Mouse (Mus musculus) c-Kit-positive CD71-positive TER-119-positive erythroid progenitor cells, embryonic 14.5 days (primary cell): ENCODE data around the gene Card11.
A peak's percentile ranks its signal among the peaks of the same experiment; 100 is the strongest.

Experiments
- DNase-seq: peaks from one replicate; pipeline ENCODE4 v3.0.0-alpha.2; 2013; ENCODE audit warnings: low spot score

Card11 gene

DNA sequence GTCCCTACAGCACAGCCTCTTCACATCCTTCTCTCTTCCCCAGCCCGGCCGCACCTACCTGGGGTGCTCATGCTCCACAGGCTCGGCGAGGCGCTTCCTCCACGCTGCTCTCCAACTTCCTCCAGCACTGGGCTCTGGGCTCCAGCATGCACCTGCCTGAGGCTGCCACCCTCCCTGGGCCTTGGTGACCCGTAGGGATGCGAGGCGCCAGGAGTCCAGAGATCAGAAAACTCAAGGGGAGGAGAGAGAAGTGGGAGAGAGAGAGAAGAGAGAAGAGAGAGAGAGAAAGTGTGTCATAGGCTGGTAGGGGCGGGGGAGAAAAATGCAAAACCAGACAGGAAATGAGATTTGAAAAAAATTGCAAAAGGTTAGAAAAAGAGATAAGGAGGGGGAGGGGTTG is at the start of gene Card11:
TSS of gene Card11 (minus strand) at position 234 of the 400 bp plus-strand sequence.
- DNase-seq: no peak

DNA sequence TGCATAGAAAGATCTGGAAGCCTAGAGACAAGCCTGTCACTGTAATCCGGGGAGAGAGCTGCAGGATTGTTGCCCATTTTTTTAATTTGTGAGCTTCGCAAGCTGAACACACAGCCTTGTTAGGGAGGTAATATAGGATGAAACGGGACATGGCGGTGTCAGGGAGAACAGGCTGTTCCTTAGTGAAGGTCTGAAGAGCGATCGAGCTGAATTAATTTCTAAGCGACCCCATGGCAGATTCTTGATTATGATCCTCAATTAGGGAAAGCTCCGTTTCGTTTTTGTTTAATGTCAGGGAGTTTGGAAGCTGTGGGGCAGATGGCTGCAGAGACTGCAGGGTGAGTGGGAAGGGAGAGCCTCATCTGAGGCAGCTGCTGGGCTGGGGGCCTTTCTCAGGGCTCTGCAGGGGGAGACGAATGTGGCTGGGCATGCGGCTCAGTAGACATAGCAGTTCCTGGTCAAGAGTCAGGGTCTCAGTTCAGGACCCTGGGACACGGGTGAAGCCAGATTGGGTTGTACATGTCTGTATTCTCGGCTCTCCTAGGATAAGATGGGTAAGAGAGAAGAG is 47.4 kb upstream of the Card11 start:
- no peak for DNase-seq

DNA sequence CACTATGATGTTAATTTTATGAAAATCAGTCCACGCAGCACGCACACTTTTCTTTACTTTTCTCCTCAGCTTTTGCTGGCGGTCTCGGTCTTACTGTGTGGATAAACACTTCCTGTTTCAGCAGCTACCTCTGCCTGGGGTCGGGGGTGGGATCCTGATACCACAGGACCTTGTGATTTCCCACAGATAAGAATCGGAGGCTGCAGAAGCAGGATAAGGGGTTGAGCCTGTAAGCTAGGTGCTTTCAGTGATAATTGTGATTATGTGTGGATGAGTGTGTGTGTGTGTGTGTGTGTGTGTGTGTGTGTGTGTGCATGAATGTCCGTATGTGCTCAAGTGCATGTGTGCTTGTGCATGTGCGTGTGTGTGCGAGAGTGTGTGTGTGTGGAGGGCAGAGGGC is 44.6 kb upstream of the Card11 start:
- DNase-seq: no peak

DNA sequence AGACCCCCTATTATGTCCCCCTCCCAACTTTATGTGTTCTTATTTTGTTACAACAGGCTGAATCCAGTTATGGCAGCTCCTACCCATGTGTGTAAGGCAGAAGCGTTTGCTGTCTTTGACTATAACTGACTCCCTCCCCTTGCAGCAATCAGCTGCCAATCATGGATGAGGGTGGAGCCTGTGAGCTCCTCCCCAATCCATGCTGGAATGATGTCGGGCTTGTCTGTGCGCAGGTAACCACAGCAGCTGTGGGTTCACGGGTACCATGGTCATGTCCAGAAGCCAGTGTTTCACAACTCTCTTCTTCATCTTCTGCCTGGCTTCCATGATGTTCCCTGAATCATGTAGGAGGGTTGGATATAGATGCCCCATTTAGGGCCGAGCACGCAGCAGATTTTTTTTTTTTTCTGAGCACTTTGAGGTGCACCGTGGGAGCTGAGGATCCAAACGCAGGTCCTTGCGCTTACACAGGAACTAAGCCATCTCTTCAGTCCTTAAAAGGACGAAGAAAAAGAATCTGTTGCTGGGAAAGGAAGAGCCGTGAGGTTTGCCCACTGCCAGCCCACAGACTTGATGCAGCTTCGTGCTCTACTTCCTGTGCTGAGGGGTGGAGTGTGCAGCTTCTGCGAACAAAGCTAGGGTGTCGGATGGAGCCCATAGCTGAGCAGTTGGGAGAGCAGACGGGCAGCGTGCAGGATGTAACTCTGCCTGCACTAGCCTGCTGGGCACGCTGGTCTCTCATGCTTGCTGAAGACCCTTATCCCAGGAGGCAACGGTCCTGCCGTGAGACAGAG is 43.5 kb upstream of the Card11 start:
- DNase-seq: no peak

DNA sequence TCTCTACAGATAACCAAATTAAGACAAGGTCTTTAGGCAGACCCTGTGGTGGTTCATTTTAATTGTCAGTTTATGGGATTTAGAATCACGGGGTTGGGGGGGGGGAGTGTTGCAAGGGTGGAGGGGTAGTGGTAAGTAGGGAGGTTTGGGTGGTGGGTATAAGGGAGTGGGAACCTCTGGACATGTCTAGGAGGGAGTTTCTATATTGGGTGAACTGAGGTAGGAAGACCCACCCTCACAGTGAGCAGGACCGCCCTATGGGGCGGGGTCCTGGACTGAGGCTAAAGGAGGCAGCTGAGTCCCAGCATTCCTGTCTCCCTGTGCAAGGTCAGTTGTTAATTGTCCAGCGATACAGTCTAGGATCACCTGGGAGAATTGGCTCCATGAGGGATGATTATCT is 42.0 kb upstream of the Card11 start:
- DNase-seq: no peak

DNA sequence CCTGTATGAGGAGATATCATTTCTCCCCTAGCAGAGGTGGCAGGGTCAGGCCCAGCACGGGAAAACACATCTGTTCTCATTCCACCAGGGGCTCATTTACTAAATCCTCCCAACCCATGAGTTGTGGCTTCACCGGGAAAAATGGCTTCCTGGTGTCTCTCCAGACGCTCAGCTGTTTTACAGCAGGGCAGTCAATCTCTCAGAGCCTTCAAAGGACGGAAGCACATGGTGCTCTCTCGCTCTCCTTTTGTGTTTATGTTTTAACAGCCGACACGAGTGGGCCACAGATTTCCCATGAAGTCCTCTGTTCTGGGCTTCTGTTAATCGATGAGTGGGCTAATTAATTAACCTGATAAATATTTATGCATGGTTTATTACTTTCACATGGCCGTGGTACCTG is 40.5 kb upstream of the Card11 start:
- no peak for DNase-seq

DNA sequence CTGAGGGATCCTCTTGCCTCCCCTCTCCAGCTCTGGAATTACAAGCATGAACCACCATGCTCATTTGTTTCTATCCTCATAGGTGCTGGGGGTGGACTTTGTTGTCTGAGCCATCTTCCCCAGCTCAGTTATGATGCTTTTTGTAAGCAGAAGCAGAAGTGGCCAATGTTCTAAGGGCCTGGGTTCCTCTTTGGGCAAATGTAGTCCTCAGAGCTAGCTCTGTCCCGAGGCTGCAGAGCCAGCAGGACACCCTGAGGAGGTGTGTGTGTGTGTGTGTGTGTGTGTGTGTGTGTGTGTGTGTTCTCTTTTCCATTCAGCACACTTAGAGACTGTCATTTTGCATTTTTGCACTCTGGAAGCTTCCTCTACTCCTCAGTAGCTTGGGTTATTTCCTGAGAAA is 38.0 kb upstream of the Card11 start:
- DNase-seq: no peak

DNA sequence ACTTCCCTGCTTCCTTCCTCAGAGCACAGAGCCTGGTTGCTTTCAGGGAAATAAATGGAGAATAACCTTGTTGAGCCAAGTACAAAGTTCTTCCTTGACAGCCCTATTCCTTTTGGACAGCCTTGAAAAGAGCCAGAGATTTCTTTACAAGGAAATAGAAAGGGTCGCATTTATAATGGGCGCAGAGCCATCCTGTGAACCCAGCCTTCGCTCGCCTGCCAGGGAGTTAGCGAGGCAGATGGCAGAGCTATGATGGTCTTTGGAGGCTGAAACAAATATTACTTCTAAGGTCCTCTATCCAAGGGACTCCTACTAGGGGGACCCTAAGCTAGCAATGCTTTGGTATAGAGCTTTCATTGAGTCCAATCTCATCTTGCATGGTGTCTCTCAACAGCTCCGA is 35.0 kb upstream of the Card11 start:
- DNase-seq: no peak

DNA sequence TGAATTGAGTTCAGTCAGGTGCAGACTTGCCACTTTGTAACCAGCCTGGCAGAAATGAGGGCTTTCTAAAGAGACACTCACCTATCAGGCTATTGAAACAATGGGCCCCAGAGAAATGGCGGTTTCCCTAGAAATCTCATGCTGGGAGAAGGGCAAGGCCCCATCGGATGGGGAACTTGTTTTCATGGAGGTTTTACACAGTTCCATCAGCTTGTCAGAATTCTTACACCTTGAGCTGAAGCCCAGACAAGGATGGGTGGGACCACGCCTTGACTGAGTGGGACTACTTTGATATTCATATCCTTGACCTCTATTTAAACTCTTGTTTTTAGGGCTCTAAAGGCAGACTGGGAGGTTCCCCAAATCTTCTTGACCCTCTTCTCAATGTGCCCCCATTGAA is 33.9 kb upstream of the Card11 start:
- DNase-seq: no peak

DNA sequence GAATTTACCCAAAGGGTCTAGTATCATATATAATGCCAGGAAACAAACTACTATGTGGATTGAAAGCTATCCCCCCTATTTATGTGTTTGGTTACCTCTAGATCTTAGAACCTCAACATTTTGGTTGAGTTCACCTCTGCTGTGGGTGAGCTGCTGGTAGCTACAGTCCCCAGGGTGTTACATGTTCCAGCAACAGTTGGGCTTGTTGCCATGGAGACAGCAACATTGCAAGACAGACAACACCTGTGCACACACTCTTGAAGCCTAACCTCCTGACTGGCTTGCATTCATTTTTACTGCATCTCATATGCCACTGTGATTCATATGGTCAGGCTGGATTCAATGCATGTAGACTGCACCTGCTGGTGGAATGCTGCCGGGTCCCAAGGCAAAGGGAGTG is 32.6 kb upstream of the Card11 start:
- no peak for DNase-seq

DNA sequence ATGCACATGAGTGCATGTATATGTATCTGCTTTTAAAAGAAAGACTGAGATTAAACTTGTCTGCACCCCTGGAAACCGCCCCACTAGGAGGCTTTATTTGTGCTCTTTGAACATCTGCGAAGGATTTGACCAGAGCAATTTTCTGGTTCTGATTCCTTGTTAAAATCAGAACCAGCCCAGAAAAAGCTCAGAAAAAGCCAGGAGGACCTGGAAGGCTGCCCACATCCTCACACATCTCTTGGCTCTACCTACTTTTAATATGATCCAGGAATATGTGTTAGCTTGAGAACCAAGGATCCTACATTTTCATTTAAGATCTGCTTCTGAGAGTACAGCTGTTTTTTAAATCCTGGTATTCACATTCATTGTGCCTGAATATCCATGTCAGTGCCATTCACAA is 29.0 kb upstream of the Card11 start:
- no peak for DNase-seq

DNA sequence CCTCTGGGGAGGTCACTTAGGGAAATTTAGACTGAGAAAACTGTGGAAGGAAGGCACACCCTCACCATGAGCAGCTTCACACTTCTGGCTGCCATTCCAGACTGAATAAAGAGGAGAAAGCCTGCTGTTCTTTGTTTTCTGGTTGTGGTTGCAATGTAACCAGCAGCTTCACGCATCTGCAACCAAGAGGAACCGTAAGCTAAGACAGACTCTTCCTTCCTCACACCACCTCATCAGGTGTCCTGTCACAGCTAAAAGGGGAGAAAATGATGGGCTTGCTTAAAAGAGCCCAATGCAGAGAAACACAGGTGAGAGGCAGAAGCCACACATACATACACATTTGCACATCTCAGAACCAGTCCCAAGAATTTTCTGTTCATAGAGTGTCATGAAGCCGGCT is 25.3 kb upstream of the Card11 start:
- no peak for DNase-seq

DNA sequence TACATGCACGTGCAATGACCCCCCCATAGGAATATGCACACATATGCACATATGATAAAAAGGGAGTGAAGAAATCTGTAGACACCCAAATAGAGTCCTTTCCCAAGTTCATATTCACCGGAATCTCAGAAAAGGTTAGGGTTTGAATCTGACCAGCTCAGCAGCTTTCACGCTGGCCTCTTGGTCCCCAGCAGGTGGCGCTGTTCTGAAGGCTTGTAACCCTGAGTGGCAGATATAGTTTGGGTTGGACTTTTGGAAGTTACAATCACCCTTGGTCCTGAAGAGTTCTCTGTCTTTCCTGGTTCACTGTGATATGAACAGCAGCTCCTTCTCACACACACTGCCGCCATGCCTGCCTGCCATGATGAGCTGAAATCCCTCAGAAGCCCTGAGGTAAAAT is 24.1 kb upstream of the Card11 start:
- DNase-seq: peak; percentile 11

DNA sequence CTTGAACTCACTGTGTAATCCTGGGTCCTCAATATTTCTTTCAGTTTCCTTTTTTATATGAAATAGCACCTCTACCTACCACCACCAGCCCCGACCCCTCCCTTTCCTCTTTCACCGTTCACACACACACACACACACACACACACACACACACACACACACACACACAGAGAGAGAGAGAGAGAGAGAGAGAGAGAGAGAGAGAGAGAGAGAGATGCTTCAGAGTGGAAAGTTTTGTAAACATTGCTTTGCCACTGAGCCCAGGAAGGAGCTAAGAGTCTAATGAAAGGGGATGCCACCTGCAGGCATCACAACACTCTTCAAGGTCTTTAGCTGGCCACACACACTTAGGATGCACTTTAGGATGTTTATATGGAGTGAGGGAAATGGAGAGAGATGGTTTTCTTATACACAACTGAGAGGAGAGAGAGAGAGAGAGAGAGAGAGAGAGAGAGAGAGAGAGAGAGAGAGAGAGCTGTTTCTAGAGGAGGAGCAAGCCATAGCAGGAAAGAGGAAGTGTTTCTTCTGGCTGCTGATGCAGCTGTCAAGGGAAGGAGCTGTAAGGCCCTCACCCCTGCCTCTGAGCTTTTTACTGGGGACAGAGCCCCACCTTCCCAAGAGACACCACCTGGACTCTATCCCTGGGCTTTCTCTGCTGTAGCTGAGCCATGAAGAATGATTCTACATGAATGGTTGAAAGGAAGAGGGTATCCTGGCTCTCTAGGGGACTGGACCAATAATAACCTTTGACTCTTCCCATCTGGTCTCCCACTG is 17.7 kb upstream of the Card11 start:
- DNase-seq: no peak

DNA sequence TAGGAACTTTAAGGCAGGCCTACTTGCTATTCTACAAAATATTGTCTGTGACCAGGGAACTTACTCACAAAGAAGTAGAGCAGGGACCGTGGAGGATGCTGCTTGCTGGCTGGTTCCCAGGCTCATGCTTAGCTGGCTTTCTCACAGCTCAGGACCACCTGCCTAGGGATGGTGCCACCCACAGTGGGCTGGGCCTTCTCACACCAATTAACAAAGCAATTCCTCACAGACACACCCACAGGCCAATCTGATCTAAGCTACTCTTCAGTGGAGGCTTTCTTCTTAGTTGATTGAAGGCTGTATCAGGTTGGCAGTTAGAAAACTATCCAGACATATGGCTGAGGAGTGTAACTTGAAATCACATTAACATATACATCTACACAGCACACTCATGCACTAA is 15.7 kb upstream of the Card11 start:
- DNase-seq: no peak

DNA sequence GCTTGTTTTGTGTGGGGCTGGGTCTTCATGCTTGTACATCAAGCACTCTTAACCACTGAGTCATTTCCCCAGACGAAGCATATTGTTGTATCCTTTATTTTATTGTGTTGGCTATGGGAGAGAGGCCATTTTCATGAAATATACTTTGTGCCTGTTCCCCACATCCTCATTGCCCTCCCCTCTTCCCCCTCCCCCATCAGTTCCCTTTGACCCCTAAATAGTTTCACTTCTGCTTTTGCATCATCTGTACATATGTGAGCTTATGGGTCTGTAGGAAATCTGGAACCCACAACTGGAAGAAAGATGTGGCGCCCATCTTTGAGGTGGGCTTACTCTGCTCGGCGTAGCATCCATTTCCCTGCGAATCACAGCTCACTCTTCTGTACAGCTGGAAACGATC is 13.8 kb upstream of the Card11 start:
- DNase-seq: no peak

DNA sequence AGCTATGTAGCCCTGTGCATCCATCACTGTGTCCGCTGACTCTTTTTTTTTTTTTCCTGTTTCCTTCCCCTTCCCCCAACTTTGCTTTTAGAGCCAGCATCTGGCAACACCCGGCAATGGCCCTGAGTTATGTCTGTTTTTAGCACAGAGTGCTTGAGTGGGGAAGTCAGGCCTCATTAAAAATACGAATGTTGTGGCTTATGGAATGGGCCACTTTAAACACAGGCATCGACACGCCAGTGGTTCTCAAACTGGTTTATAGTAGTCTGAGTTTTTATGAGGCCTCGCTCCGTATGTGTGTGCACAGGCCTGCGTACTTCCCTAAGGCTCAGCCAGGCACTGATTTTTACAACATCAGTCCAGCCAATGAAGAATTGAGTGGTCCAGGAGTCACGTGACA is 13.1 kb upstream of the Card11 start:
- DNase-seq: no peak

DNA sequence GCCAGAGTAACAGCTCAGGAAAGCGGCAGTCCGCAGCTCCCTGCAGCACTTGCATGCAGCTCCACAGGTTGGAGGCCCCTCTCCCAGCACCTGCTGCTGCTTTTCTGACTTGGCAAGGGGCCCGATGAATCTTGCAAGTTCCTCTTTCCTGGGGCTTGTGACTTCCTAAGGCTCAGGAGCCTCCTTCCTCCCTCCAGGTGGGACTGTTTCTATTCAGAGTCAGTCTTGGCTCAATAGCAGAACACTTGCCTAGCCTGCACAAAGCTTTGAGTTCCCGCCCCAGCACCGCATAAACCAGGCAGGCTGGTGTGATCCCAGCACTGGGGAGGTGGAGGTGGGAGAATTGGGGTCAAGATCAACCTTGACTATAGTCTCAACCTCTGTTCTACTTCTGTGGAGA is 5.1 kb upstream of the Card11 start:
- no peak for DNase-seq

DNA sequence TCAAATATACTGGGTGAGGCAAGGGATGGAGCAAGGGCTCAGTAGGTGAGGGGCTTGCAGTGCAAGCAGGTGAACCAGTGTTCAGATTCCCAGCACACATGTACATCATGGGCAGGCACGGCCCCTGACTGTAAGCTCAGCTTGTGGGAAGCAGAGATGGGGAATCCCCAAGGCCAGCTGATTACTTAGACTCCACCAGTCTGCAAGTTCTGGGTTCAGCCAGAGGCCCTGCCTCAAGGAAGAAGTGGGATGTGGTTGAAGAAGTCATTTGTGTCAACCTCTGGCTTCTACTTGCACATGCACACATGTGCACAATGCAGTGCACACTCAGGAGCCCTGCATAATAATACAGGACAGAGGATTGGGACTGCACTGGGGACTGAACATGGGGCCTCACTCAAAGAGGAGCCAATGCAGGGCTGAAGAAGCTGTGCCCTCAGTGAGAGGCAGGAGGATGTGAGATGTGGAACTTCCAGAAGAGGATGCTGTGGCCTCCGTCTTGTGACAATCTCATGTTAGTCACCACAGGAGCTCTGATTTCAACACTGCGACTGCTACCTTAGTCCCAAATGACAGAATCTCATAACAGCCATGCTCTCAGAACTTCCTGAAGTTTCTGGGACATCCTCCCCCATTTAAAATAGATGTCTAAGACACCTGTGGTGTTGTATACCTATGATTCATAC is 3.8 kb upstream of the Card11 start:
- no peak for DNase-seq

DNA sequence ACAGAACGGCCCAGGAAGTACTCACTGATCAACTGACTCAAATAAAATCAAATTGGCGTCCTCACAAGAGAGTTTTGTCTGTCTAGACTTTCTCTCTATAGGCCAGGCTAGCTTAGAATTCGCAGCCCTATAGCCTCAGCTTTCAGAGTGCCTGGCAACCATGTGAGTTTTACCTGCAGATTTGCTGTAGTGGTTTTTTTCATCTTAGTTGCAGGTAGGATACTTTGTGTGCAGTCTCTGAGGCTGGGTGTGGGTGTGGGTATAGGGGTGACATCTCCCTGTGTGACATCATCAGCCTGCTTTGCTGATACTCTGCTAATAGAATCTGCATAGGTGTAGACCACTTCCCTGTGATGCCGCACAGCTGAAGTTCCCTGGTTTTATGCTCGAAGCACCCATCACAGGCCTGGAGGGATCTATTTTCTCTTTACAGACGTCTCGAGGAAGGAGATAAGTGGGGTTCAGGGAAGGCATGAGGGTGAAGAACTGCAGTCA is 1.2 kb downstream of the Card11 start:
- no peak for DNase-seq

DNA sequence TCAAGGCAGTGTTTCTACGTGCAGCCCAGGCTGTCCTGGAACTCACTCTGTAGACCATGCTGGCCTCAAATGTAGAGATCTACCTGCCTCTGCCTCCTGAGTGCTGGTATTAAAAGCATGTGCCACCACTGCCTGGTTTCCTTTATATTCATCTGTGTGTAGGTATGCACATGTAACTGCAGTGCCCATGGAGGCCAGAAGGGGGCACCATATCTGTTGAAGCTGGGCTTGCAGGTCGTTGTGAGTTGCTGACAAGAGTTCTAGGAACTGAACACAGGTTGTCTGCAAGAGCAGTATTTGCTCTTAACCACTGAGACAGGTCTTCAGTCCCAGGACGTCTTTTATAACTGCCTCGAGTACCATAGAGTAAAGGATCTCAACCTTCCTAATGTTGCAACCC is 2.6 kb downstream of the Card11 start:
- peak; percentile 8 for DNase-seq
